12 mouse cellular contexts compared by ENCODE assay signal in the genomic region with DNA sequence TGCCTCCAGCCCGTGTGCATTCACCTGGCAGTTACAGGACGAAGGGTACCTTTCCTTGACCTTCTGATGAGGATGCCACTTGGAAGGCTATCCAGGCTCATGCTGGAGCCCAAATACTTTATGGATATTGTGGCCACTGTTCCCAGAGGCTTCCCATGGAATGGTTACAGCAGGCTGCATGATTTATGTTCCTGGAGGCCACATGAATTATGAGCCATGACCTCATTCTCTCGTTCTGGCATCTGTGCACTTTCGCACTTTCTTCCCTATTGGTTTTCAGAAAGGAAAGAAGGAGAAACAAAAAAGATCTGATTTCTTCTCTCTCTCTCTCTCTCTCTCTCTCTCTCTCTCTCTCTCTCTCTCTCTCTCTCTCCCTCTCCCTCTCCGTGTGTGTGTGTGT.
DNase-seq lines count a peak whose midpoint lies in the region; ATAC-seq lines count a peak whose summit lies in the region.
"Had no signal": no experiment of that assay in that cellular context is flagged by ENCODE, and none has a peak within 500 bp of the region (broad histone marks: within the 10 kb centered on the region; RNA-seq: fewer than 3 reads in every experiment).

No protein-coding gene starts in this region.

- intact Hi-C loops in heart, postnatal 25 days (cut with DNase I), result no loop called here

- no peaks in the 10 kb centered on the region for H3K36me3 ChIP-seq in forebrain, embryonic 15.5 days
- H3K36me3 ChIP-seq in forebrain, embryonic 16.5 days (ENCODE audit: control insufficient read depth, insufficient read depth), result no peaks in the 10 kb centered on the region
- no peaks in the 10 kb centered on the region for H3K36me3 ChIP-seq in hindbrain, embryonic 15.5 days
- no peaks in the 10 kb centered on the region for H3K36me3 ChIP-seq in neural tube, embryonic 14.5 days (ENCODE audit: control insufficient read depth, insufficient read depth, low read length)
- H3K36me3 ChIP-seq: intestine, embryonic 15.5 days had no signal

- no peak overlapping the region for H3K9ac ChIP-seq in forebrain, embryonic 15.5 days (replicated peaks)
- H3K9ac ChIP-seq in forebrain, embryonic 16.5 days (replicated peaks; ENCODE audit: low read depth, low read length), result no peak overlapping the region
- H3K9ac ChIP-seq in hindbrain, embryonic 15.5 days, result no peak overlapping the region
- no peak overlapping the region for H3K9ac ChIP-seq in neural tube, embryonic 14.5 days (replicated peaks; ENCODE audit: low read depth, low read length)
- H3K9ac ChIP-seq: intestine, embryonic 15.5 days had no signal

- 0 out of 2 replicates have a peak overlapping the region, but pooled peaks have one; percentile 4 for H3K27ac ChIP-seq in forebrain, embryonic 15.5 days (replicated peaks)
- no peak overlapping the region for H3K27ac ChIP-seq in forebrain, embryonic 16.5 days (ENCODE audit: low read length)
- peak overlapping the region; percentile 50 for H3K27ac ChIP-seq in hindbrain, embryonic 15.5 days (replicated peaks)
- H3K27ac ChIP-seq in neural tube, embryonic 14.5 days (ENCODE audit: low read depth, low read length), result peak overlapping the region; percentile 48; the same call in 1 of the 2 replicates
- H3K27ac ChIP-seq: intestine, embryonic 15.5 days had no signal

- 67% methylated on average over 5 of the region's 5 CpGs for WGBS in forebrain, embryonic 15.5 days
- 69% methylated on average over 5 of the region's 5 CpGs for WGBS in forebrain, embryonic 16.5 days
- WGBS in hindbrain, embryonic 15.5 days, result 43% methylated on average over 5 of the region's 5 CpGs
- WGBS in neural tube, embryonic 14.5 days, result 18% methylated on average over 5 of the region's 5 CpGs

- H3K4me3 ChIP-seq in forebrain, embryonic 15.5 days, result no peak overlapping the region
- no peak overlapping the region for H3K4me3 ChIP-seq in forebrain, embryonic 16.5 days (replicated peaks; ENCODE audit: low read length)
- H3K4me3 ChIP-seq in hindbrain, embryonic 15.5 days, result no peak overlapping the region
- H3K4me3 ChIP-seq in neural tube, embryonic 14.5 days (ENCODE audit: low read depth, low read length), result no peak overlapping the region
- H3K4me3 ChIP-seq: intestine, embryonic 15.5 days; megakaryocyte, embryonic 14.5 days had no signal

- ATAC-seq in forebrain, embryonic 15.5 days (replicated peaks), result no peak
- ATAC-seq in forebrain, embryonic 16.5 days, result no peak
- no peak for ATAC-seq in hindbrain, embryonic 15.5 days (ENCODE audit: low FRiP score, low read depth)
- ATAC-seq in neural tube, embryonic 14.5 days (ENCODE audit: low read depth), result no peak
- ATAC-seq: intestine, embryonic 15.5 days had no signal

- peaks cover 37% of the 10 kb centered on the region for H3K4me1 ChIP-seq in forebrain, embryonic 15.5 days
- H3K4me1 ChIP-seq in forebrain, embryonic 16.5 days (replicated peaks; ENCODE audit: control insufficient read depth, insufficient read depth, low read length), result peaks cover 30% of the 10 kb centered on the region
- H3K4me1 ChIP-seq in hindbrain, embryonic 15.5 days (replicated peaks), result peaks cover 57% of the 10 kb centered on the region
- peaks cover 45% of the 10 kb centered on the region for H3K4me1 ChIP-seq in neural tube, embryonic 14.5 days (ENCODE audit: control insufficient read depth, insufficient read depth, low read length)

- no peak overlapping the region for H3K4me2 ChIP-seq in forebrain, embryonic 15.5 days (replicated peaks)
- no peak overlapping the region for H3K4me2 ChIP-seq in forebrain, embryonic 16.5 days (ENCODE audit: low read length)
- no peak overlapping the region for H3K4me2 ChIP-seq in hindbrain, embryonic 15.5 days
- no peak overlapping the region for H3K4me2 ChIP-seq in neural tube, embryonic 14.5 days (ENCODE audit: low read depth, low read length)
- H3K4me2 ChIP-seq: intestine, embryonic 15.5 days; liver, embryonic 11.5 days had no signal

- H3K9me3 ChIP-seq in forebrain, embryonic 15.5 days, result no peaks in the 10 kb centered on the region
- no peaks in the 10 kb centered on the region for H3K9me3 ChIP-seq in forebrain, embryonic 16.5 days (ENCODE audit: control insufficient read depth, low read length)
- no peaks in the 10 kb centered on the region for H3K9me3 ChIP-seq in hindbrain, embryonic 15.5 days
- no peaks in the 10 kb centered on the region for H3K9me3 ChIP-seq in neural tube, embryonic 14.5 days (ENCODE audit: control insufficient read depth, low read length)
- H3K9me3 ChIP-seq: intestine, embryonic 15.5 days; megakaryocyte, embryonic 14.5 days had no signal

- peak; percentile 21 for DNase-seq in ovary, postnatal 14 days (ENCODE audit: low spot score)
- no peak for DNase-seq in ovary, postnatal 10 days (ENCODE audit: low spot score)
- no peak for DNase-seq in natural killer cell, adult 2 months (ENCODE audit: low spot score in 2 of 2)
- no peak for DNase-seq in heart, postnatal 25 days (ENCODE audit: low spot score)
- DNase-seq: thymus, adult 2 months had no signal

- no peaks in the 10 kb centered on the region for H3K27me3 ChIP-seq in forebrain, embryonic 15.5 days
- H3K27me3 ChIP-seq in forebrain, embryonic 16.5 days (replicated peaks; ENCODE audit: control insufficient read depth, insufficient read depth, low read length), result no peaks in the 10 kb centered on the region
- H3K27me3 ChIP-seq in hindbrain, embryonic 15.5 days, result no peaks in the 10 kb centered on the region
- no peaks in the 10 kb centered on the region for H3K27me3 ChIP-seq in neural tube, embryonic 14.5 days (ENCODE audit: control insufficient read depth, insufficient read depth, low read length)
- H3K27me3 ChIP-seq: intestine, embryonic 15.5 days; megakaryocyte, embryonic 14.5 days had no signal
